Mouse (Mus musculus) lung, embryonic 15.5 days (tissue): ENCODE measurements at regions not wholly inside any gene's neighbourhood (a gene's known extent, or its start where the extent isn't known, plus 50 kb on each side); places are given as distances from the start of the nearest gene placed in this dataset.

Experiments
- ATAC-seq: fragments of 200-750 bp; cut with Nextera tagmentation; 2 replicates; pipeline ENCODE4 v1.8.0; 2017; ENCODE audit warnings: moderate number of reproducible peaks, borderline replicate concordance; ENCODE audit not compliant: low FRiP score, low TSS enrichment; ENCODE audit errors: extremely low read depth
- H3K27ac ChIP-seq: fragments of 300-500 bp; sonication (generic); 2 replicates; pipeline ENCODE4 v1.5.1; 2015; ENCODE audit warnings: moderate library complexity, mild to moderate bottlenecking, inconsistent platforms
- H3K27me3 ChIP-seq: fragments of 300-500 bp; sonication (generic); 2 replicates; pipeline ENCODE4 v1.6.1; 2015; ENCODE audit warnings: inconsistent platforms
- H3K36me3 ChIP-seq: fragments of 300-500 bp; sonication (generic); 2 replicates; pipeline ENCODE4 v1.6.1; 2015; ENCODE audit warnings: inconsistent platforms
- H3K4me1 ChIP-seq: fragments of 300-500 bp; sonication (generic); 2 replicates; pipeline ENCODE4 v1.6.1; 2015; ENCODE audit warnings: inconsistent platforms
- H3K4me2 ChIP-seq: fragments of 300-500 bp; sonication (generic); 2 replicates; pipeline ENCODE4 v1.6.1; 2015; ENCODE audit warnings: inconsistent platforms, mild to moderate bottlenecking, moderate library complexity
- H3K4me3 ChIP-seq: fragments of 300-500 bp; sonication (generic); 2 replicates; pipeline ENCODE4 v1.5.1; 2015; ENCODE audit warnings: mild to moderate bottlenecking, inconsistent platforms
- H3K9ac ChIP-seq: fragments of 300-500 bp; sonication (generic); 2 replicates; pipeline ENCODE4 v1.6.1; 2015; ENCODE audit warnings: inconsistent platforms
- H3K9me3 ChIP-seq: fragments of 300-500 bp; sonication (generic); 2 replicates; pipeline ENCODE4 v1.6.1; 2016; ENCODE audit warnings: inconsistent platforms
- WGBS: fragments of 180-500 bp; shearing (Covaris S2); methylation state at CpG from one replicate; pipeline ENCODE4 v1.1.7; 2015; 5-methylcytosine and 5-hydroxymethylcytosine counted together

- peak; percentile 64; the same call in 1 of the 2 replicates for ATAC-seq
- H3K9me3 ChIP-seq, result no peaks in the 10 kb centered on the region
- no peaks in the 10 kb centered on the region for H3K36me3 ChIP-seq
- H3K9ac ChIP-seq, result no peak overlapping the region
- peaks cover 39% of the 10 kb centered on the region for H3K4me1 ChIP-seq
- WGBS, result 40% methylated on average over 7 of the region's 7 CpGs
- peak overlapping the region; percentile 68 for H3K27ac ChIP-seq
- H3K4me3 ChIP-seq, result no peak overlapping the region
- H3K27me3 ChIP-seq, result no peaks in the 10 kb centered on the region
- no peak overlapping the region for H3K4me2 ChIP-seq
Measured at GRCm38 (mm10) chr4:84018774-84019173, 493.4 kb downstream of the Ccdc171 start.

- Histone ChIP-seq H3K4me1 (peaks cover 39% of the 10 kb centered on the region), H3K9me3 (no peaks in the 10 kb centered on the region), H3K27me3 (no peaks in the 10 kb centered on the region), H3K27ac (peak overlapping the region; percentile 68), H3K4me3 (no peak overlapping the region), H3K4me2 (no peak overlapping the region), H3K36me3 (no peaks in the 10 kb centered on the region), H3K9ac (no peak overlapping the region)
- 57% methylated on average over 14 of the region's 14 CpGs for WGBS
- peak; percentile 15; the same call in 1 of the 2 replicates for ATAC-seq
Measured at GRCm38 (mm10) chr4:84019500-84020255, 494.3 kb downstream of the Ccdc171 start.

GRCm38 (mm10) chr4:84020692-84021091 is 495.3 kb downstream of the Ccdc171 start:
- Histone ChIP-seq H3K4me1 (peaks cover 39% of the 10 kb centered on the region), H3K4me2 (no peak overlapping the region), H3K27ac (no peak overlapping the region), H3K9me3 (no peaks in the 10 kb centered on the region), H3K36me3 (no peaks in the 10 kb centered on the region), H3K4me3 (no peak overlapping the region), H3K9ac (no peak overlapping the region), H3K27me3 (no peaks in the 10 kb centered on the region)
- ATAC-seq, result no peak
- WGBS, result 56% methylated on average over 1 of the region's 1 CpGs

GRCm38 (mm10) chr4:84022323-84022722 is 497.0 kb downstream of the Ccdc171 start:
- WGBS, result 77% methylated on average over 7 of the region's 7 CpGs
- Histone ChIP-seq H3K9me3 (no peaks in the 10 kb centered on the region), H3K4me3 (no peak overlapping the region), H3K9ac (no peak overlapping the region), H3K27me3 (no peaks in the 10 kb centered on the region), H3K4me1 (peaks cover 33% of the 10 kb centered on the region), H3K4me2 (no peak overlapping the region), H3K27ac (no peak overlapping the region), H3K36me3 (no peaks in the 10 kb centered on the region)
- ATAC-seq, result no peak

GRCm38 (mm10) chr4:84026144-84026543 is 500.8 kb downstream of the Ccdc171 start:
- no peak overlapping the region for H3K27ac ChIP-seq
- ATAC-seq, result no peak
- 53% methylated on average over 8 of the region's 8 CpGs for WGBS

GRCm38 (mm10) chr4:84028120-84028519 is 502.8 kb downstream of the Ccdc171 start:
- H3K9me3 ChIP-seq, result no peaks in the 10 kb centered on the region
- no peaks in the 10 kb centered on the region for H3K36me3 ChIP-seq
- H3K4me1 ChIP-seq, result no peaks in the 10 kb centered on the region
- H3K4me3 ChIP-seq, result no peak overlapping the region
- no peaks in the 10 kb centered on the region for H3K27me3 ChIP-seq
- no peak for ATAC-seq
- 48% methylated on average over 5 of the region's 5 CpGs for WGBS
- no peak overlapping the region for H3K27ac ChIP-seq
- H3K9ac ChIP-seq, result no peak overlapping the region
- no peak overlapping the region for H3K4me2 ChIP-seq

More at GRCm38 (mm10) chr4:84026144-84026543, 500.8 kb downstream of the Ccdc171 start:
- Histone ChIP-seq H3K9me3 (no peaks in the 10 kb centered on the region), H3K4me1 (no peaks in the 10 kb centered on the region), H3K36me3 (no peaks in the 10 kb centered on the region), H3K27me3 (no peaks in the 10 kb centered on the region), H3K4me3 (no peak overlapping the region), H3K4me2 (no peak overlapping the region), H3K9ac (no peak overlapping the region)

GRCm38 (mm10) chr4:84030916-84031315 is 505.6 kb downstream of the Ccdc171 start:
- Histone ChIP-seq H3K9ac (no peak overlapping the region), H3K4me1 (no peaks in the 10 kb centered on the region), H3K36me3 (no peaks in the 10 kb centered on the region), H3K4me3 (no peak overlapping the region), H3K27ac (no peak overlapping the region), H3K27me3 (no peaks in the 10 kb centered on the region), H3K4me2 (no peak overlapping the region), H3K9me3 (no peaks in the 10 kb centered on the region)
- ATAC-seq, result no peak
- WGBS, result 68% methylated on average over 5 of the region's 5 CpGs

- WGBS, result 68% methylated on average over 10 of the region's 10 CpGs
Measured at GRCm38 (mm10) chr4:84032505-84032904, 507.2 kb downstream of the Ccdc171 start.

GRCm38 (mm10) chr4:84035347-84035746 is 510.0 kb downstream of the Ccdc171 start:
- H3K27ac ChIP-seq, result no peak overlapping the region
- H3K36me3 ChIP-seq, result no peaks in the 10 kb centered on the region
- WGBS, result 96% methylated on average over 1 of the region's 1 CpGs
- no peak for ATAC-seq
- no peaks in the 10 kb centered on the region for H3K9me3 ChIP-seq
- no peaks in the 10 kb centered on the region for H3K27me3 ChIP-seq
- H3K4me3 ChIP-seq, result no peak overlapping the region
- H3K9ac ChIP-seq, result no peak overlapping the region
- H3K4me1 ChIP-seq, result no peaks in the 10 kb centered on the region
- H3K4me2 ChIP-seq, result no peak overlapping the region

More at GRCm38 (mm10) chr4:84032505-84032904, 507.2 kb downstream of the Ccdc171 start:
- ATAC-seq, result no peak
- H3K36me3 ChIP-seq, result no peaks in the 10 kb centered on the region
- no peak overlapping the region for H3K4me2 ChIP-seq
- no peaks in the 10 kb centered on the region for H3K9me3 ChIP-seq
- no peak overlapping the region for H3K27ac ChIP-seq
- H3K4me1 ChIP-seq, result no peaks in the 10 kb centered on the region
- H3K9ac ChIP-seq, result no peak overlapping the region
- H3K27me3 ChIP-seq, result no peaks in the 10 kb centered on the region
- H3K4me3 ChIP-seq, result no peak overlapping the region

- no peaks in the 10 kb centered on the region for H3K9me3 ChIP-seq
- WGBS, result 50% methylated on average over 3 of the region's 3 CpGs
Measured at GRCm38 (mm10) chr4:84037535-84037934, 512.2 kb downstream of the Ccdc171 start.

GRCm38 (mm10) chr4:84050243-84050642 is 524.9 kb downstream of the Ccdc171 start:
- no peaks in the 10 kb centered on the region for H3K36me3 ChIP-seq
- no peak for ATAC-seq
- WGBS, result 76% methylated on average over 6 of the region's 6 CpGs

More at GRCm38 (mm10) chr4:84037535-84037934, 512.2 kb downstream of the Ccdc171 start:
- H3K4me1 ChIP-seq, result no peaks in the 10 kb centered on the region
- H3K4me2 ChIP-seq, result no peak overlapping the region
- no peak overlapping the region for H3K27ac ChIP-seq
- H3K36me3 ChIP-seq, result no peaks in the 10 kb centered on the region
- ATAC-seq, result no peak
- H3K9ac ChIP-seq, result no peak overlapping the region
- no peak overlapping the region for H3K4me3 ChIP-seq
- H3K27me3 ChIP-seq, result no peaks in the 10 kb centered on the region

GRCm38 (mm10) chr4:84056863-84057502 is 531.6 kb downstream of the Ccdc171 start:
- H3K4me2 ChIP-seq, result no peak overlapping the region
- peak; percentile 52; the same call in 1 of the 2 replicates for ATAC-seq
- H3K27ac ChIP-seq, result no peak overlapping the region
- H3K27me3 ChIP-seq, result no peaks in the 10 kb centered on the region
- H3K9me3 ChIP-seq, result no peaks in the 10 kb centered on the region
- no peak overlapping the region for H3K4me3 ChIP-seq
- H3K4me1 ChIP-seq, result no peaks in the 10 kb centered on the region
- 40% methylated on average over 6 of the region's 6 CpGs for WGBS
- H3K9ac ChIP-seq, result no peak overlapping the region
- no peaks in the 10 kb centered on the region for H3K36me3 ChIP-seq

More at GRCm38 (mm10) chr4:84050243-84050642, 524.9 kb downstream of the Ccdc171 start:
- no peak overlapping the region for H3K9ac ChIP-seq
- no peak overlapping the region for H3K4me2 ChIP-seq
- no peaks in the 10 kb centered on the region for H3K27me3 ChIP-seq
- no peaks in the 10 kb centered on the region for H3K4me1 ChIP-seq
- H3K27ac ChIP-seq, result no peak overlapping the region
- no peak overlapping the region for H3K4me3 ChIP-seq
- no peaks in the 10 kb centered on the region for H3K9me3 ChIP-seq
